Mouse (Mus musculus): ENCODE data around the gene D130043K22Rik. TPM values are rescaled to one million over a fixed set of nuclear protein-coding genes. Genes with fewer than 3 reads are reported as not detected.

D130043K22Rik gene
- polyA plus RNA-seq, 1 experiment from 2014 or later, result 0.28 TPM

DNA sequence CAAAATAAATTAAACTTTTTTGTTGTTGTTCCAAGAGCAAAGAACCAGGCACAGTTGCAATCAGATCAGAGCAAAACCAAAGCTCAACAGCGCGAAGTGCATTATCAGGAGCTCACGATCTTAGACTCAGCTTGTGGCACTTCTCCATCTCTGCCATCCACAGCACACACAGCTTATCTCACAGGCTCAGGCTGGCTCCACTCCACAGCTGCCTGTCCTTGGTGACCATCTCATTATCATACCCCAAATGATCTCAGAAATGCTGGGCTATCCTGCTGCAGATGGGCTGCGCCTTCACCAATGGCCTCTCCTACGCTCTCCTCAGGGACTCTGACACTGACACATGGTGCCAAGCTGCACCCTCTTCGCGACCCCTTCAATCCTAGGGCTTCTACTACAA is 88.3 kb downstream of the D130043K22Rik start:
- no peak overlapping the region for H3K27ac ChIP-seq (ENCODE audit: poor library complexity, severe bottlenecking)
- H3K9ac ChIP-seq, result no peak overlapping the region
- H3K27me3 ChIP-seq (replicated peaks), result no peaks in the 10 kb centered on the region
- no peak for ATAC-seq (ENCODE audit: insufficient number of reproducible peaks, low FRiP score)
- WGBS, result 67% methylated on average over 7 of the region's 7 CpGs
- peaks cover 8% of the 10 kb centered on the region; the same call in 1 of the 2 replicates for H3K4me1 ChIP-seq (replicated peaks)
- H3K4me3 ChIP-seq, result no peak overlapping the region
- H3K36me3 ChIP-seq, result no peaks in the 10 kb centered on the region
- no peak overlapping the region for H3K4me2 ChIP-seq
- H3K9me3 ChIP-seq (replicated peaks), result no peaks in the 10 kb centered on the region

GRCm38 (mm10) chr13:24936772-24937107 is 91.8 kb downstream of the D130043K22Rik start:
- 40% methylated on average over 5 of the region's 5 CpGs for WGBS
- Histone ChIP-seq H3K4me1 (replicated peaks) (peaks cover 12% of the 10 kb centered on the region; the same call in 1 of the 2 replicates), H3K9ac (peak overlapping the region; percentile 89), H3K4me3 (peak overlapping the region; percentile 83), H3K4me2 (peak overlapping the region; percentile 73), H3K27ac (ENCODE audit: poor library complexity, severe bottlenecking) (no peak overlapping the region), H3K9me3 (replicated peaks) (no peaks in the 10 kb centered on the region), H3K36me3 (no peaks in the 10 kb centered on the region), H3K27me3 (replicated peaks) (no peaks in the 10 kb centered on the region)
- ATAC-seq (ENCODE audit: insufficient number of reproducible peaks, low FRiP score), result no peak

DNA sequence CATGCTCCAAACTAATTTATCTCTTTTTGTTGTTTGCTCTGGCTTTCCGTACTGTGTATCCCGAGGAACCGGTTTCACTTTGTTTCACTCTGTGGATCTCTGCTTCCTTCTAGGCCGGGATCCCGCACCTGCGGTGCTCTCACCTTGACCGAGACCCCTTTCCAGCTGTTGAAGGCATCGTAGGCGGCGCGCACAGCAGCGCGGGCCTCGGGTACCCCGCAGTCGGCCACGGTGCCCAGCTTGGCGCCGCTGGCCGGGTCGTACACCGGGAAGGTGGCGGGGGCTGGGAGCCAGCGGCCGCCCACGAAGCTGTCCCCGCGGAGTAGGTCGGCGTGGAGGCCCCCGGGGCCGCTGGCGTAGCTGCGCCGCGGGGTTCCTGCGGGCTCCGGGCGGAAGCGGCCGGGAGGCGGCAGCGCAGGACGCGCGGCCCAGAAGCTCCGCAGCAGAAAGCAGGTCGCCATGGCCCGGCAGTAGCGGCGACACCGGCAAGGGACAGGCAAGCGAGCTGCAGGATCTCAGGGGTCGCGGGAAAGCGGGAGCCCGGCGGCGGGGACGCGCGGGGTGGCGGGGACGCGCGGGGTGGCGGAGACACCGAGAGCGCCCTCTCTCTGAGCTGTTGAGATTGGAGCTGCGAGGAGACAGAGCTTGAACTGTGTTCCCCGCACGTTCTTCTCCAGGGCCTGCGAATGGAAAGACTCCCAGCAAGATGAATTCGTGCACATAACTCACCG is 92.3 kb downstream of the D130043K22Rik start, which contains the start of gene Aldh5a1:
Aldh5a1 (minus strand) TSS at position 554 of the 731 bp plus-strand sequence.
- H3K9me3 ChIP-seq (replicated peaks), result no peaks in the 10 kb centered on the region
- 0 out of 2 replicates have a peak within 1 kb of the TSS, but pooled peaks have one; percentile 29 for H3K27ac ChIP-seq (ENCODE audit: poor library complexity, severe bottlenecking)
- H3K9ac ChIP-seq, result peak within 1 kb of the TSS; percentile 89
- peak within 1 kb of the TSS; percentile 73 for H3K4me2 ChIP-seq
- H3K36me3 ChIP-seq, result no peaks in the 10 kb centered on the region
- H3K27me3 ChIP-seq (replicated peaks), result no peaks in the 10 kb centered on the region
- WGBS, result under 1% methylated on average over 75 of the region's 75 CpGs
- H3K4me1 ChIP-seq (replicated peaks), result peaks cover 10% of the 10 kb centered on the region; the same call in 1 of the 2 replicates
- H3K4me3 ChIP-seq, result peak within 1 kb of the TSS; percentile 83
- peak; percentile 83 for ATAC-seq (ENCODE audit: insufficient number of reproducible peaks, low FRiP score)

GRCm38 (mm10) chr13:24937839-24938166 is 92.9 kb downstream of the D130043K22Rik start:
- no peaks in the 10 kb centered on the region for H3K9me3 ChIP-seq (replicated peaks)
- 19% methylated on average over 12 of the region's 12 CpGs for WGBS
- peaks cover 10% of the 10 kb centered on the region; the same call in 1 of the 2 replicates for H3K4me1 ChIP-seq (replicated peaks)

GRCm38 (mm10) chr13:24938683-24939082 is 93.7 kb downstream of the D130043K22Rik start:
- 20% methylated on average over 9 of the region's 9 CpGs for WGBS
- Histone ChIP-seq H3K9ac (no peak overlapping the region), H3K9me3 (replicated peaks) (no peaks in the 10 kb centered on the region), H3K4me1 (replicated peaks) (peaks cover 10% of the 10 kb centered on the region; the same call in 1 of the 2 replicates), H3K36me3 (no peaks in the 10 kb centered on the region), H3K27ac (ENCODE audit: poor library complexity, severe bottlenecking) (no peak overlapping the region), H3K4me2 (no peak overlapping the region; the same call in 1 of the 2 replicates), H3K27me3 (replicated peaks) (no peaks in the 10 kb centered on the region), H3K4me3 (no peak overlapping the region)
- ATAC-seq (ENCODE audit: insufficient number of reproducible peaks, low FRiP score), result no peak

More at GRCm38 (mm10) chr13:24937839-24938166, 92.9 kb downstream of the D130043K22Rik start:
- no peak overlapping the region for H3K27ac ChIP-seq (ENCODE audit: poor library complexity, severe bottlenecking)
- H3K4me2 ChIP-seq, result peak overlapping the region; percentile 73
- no peaks in the 10 kb centered on the region for H3K27me3 ChIP-seq (replicated peaks)
- peak overlapping the region; percentile 89 for H3K9ac ChIP-seq
- H3K4me3 ChIP-seq, result peak overlapping the region; percentile 83
- H3K36me3 ChIP-seq, result no peaks in the 10 kb centered on the region
- no peak for ATAC-seq (ENCODE audit: insufficient number of reproducible peaks, low FRiP score)

- no peak for ATAC-seq (ENCODE audit: insufficient number of reproducible peaks, low FRiP score)
- no peaks in the 10 kb centered on the region for H3K9me3 ChIP-seq (replicated peaks)
- H3K27me3 ChIP-seq (replicated peaks), result no peaks in the 10 kb centered on the region
- H3K27ac ChIP-seq (ENCODE audit: poor library complexity, severe bottlenecking), result no peak overlapping the region
- H3K4me3 ChIP-seq, result no peak overlapping the region
- no peak overlapping the region for H3K4me2 ChIP-seq
- peaks cover 10% of the 10 kb centered on the region; the same call in 1 of the 2 replicates for H3K4me1 ChIP-seq (replicated peaks)
- no peaks in the 10 kb centered on the region for H3K36me3 ChIP-seq
- whole genome bisulfite sequencing, result 77% methylated on average over 9 of the region's 9 CpGs
- no peak overlapping the region for H3K9ac ChIP-seq
These were observed 94.5 kb downstream of the D130043K22Rik start for GRCm38 (mm10) chr13:24939472-24939871.

- no peak within 1 kb of the TSS for H3K27ac ChIP-seq (ENCODE audit: poor library complexity, severe bottlenecking)
- H3K4me3 ChIP-seq, result no peak within 1 kb of the TSS
- 67% methylated on average over 17 of the region's 17 CpGs for WGBS
These were observed 97.8 kb downstream of the D130043K22Rik start, which contains the start of gene Gpld1 for GRCm38 (mm10) chr13:24942512-24943282. Gene Gpld1, plus strand, starts transcription at chr13:24943152.

DNA sequence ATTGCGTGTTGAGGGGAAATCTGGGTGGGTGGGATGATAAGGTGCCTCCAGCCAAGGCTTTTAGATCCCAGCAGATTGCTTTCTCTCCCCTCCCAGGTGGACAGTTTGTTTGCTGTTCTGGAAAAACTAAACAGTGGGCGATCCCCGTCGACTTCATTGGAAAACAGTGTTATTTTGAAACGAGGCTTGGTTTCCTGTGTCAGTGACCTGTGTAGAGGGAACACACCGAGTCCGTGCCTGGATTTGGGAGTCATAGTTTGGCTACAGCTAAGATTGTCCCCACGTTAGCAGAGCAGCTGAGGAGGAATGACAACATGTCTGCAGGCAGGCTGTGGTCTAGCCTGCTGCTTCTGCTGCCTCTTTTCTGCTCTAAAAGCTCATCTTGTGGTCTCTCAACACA is 98.4 kb downstream of the D130043K22Rik start:
- WGBS, result 64% methylated on average over 8 of the region's 8 CpGs
- no peak overlapping the region for H3K27ac ChIP-seq (ENCODE audit: poor library complexity, severe bottlenecking)

More at GRCm38 (mm10) chr13:24942512-24943282, 97.8 kb downstream of the D130043K22Rik start, which contains the start of gene Gpld1:
- no peak within 1 kb of the TSS for H3K4me2 ChIP-seq
- H3K27me3 ChIP-seq (replicated peaks), result no peaks in the 10 kb centered on the region
- no peaks in the 10 kb centered on the region for H3K9me3 ChIP-seq (replicated peaks)
- no peak within 1 kb of the TSS for H3K9ac ChIP-seq
- H3K4me1 ChIP-seq (replicated peaks), result peaks cover 10% of the 10 kb centered on the region; the same call in 1 of the 2 replicates
- no peak for ATAC-seq (ENCODE audit: insufficient number of reproducible peaks, low FRiP score)
- H3K36me3 ChIP-seq, result no peaks in the 10 kb centered on the region

GRCm38 (mm10) chr13:24945567-24945966 is 100.6 kb downstream of the D130043K22Rik start:
- no peak overlapping the region for H3K9ac ChIP-seq
- no peak for ATAC-seq (ENCODE audit: insufficient number of reproducible peaks, low FRiP score)
- H3K4me1 ChIP-seq (replicated peaks), result no peaks in the 10 kb centered on the region
- no peak overlapping the region for H3K4me3 ChIP-seq
- no peak overlapping the region for H3K4me2 ChIP-seq
- H3K9me3 ChIP-seq (replicated peaks), result no peaks in the 10 kb centered on the region
- H3K27ac ChIP-seq (ENCODE audit: poor library complexity, severe bottlenecking), result no peak overlapping the region
- H3K36me3 ChIP-seq, result no peaks in the 10 kb centered on the region
- H3K27me3 ChIP-seq (replicated peaks), result no peaks in the 10 kb centered on the region
- WGBS, result 34% methylated on average over 4 of the region's 4 CpGs

More for the DNA sequence above, 98.4 kb downstream of the D130043K22Rik start:
- no peak overlapping the region for H3K4me3 ChIP-seq
- H3K27me3 ChIP-seq (replicated peaks), result no peaks in the 10 kb centered on the region
- no peak overlapping the region for H3K4me2 ChIP-seq
- no peaks in the 10 kb centered on the region for H3K9me3 ChIP-seq (replicated peaks)
- H3K9ac ChIP-seq, result no peak overlapping the region
- H3K36me3 ChIP-seq, result no peaks in the 10 kb centered on the region
- ATAC-seq (ENCODE audit: insufficient number of reproducible peaks, low FRiP score), result no peak
- H3K4me1 ChIP-seq (replicated peaks), result peaks cover 4% of the 10 kb centered on the region; the same call in 1 of the 2 replicates

GRCm38 (mm10) chr13:24947158-24947557 is 102.2 kb downstream of the D130043K22Rik start:
- H3K36me3 ChIP-seq, result no peaks in the 10 kb centered on the region
- 75% methylated on average over 5 of the region's 5 CpGs for WGBS

GRCm38 (mm10) chr13:24948870-24949269 is 103.9 kb downstream of the D130043K22Rik start:
- no peak overlapping the region for H3K9ac ChIP-seq
- 89% methylated on average over 6 of the region's 6 CpGs for WGBS
- no peak for ATAC-seq (ENCODE audit: insufficient number of reproducible peaks, low FRiP score)
- peaks cover 6% of the 10 kb centered on the region; the same call in 1 of the 2 replicates for H3K4me1 ChIP-seq (replicated peaks)
- no peaks in the 10 kb centered on the region for H3K27me3 ChIP-seq (replicated peaks)
- H3K4me2 ChIP-seq, result no peak overlapping the region
- no peak overlapping the region for H3K4me3 ChIP-seq
- H3K9me3 ChIP-seq (replicated peaks), result no peaks in the 10 kb centered on the region
- no peak overlapping the region for H3K27ac ChIP-seq (ENCODE audit: poor library complexity, severe bottlenecking)
- H3K36me3 ChIP-seq, result no peaks in the 10 kb centered on the region

More at GRCm38 (mm10) chr13:24947158-24947557, 102.2 kb downstream of the D130043K22Rik start:
- Histone ChIP-seq H3K27me3 (replicated peaks) (no peaks in the 10 kb centered on the region), H3K27ac (ENCODE audit: poor library complexity, severe bottlenecking) (no peak overlapping the region), H3K4me3 (no peak overlapping the region), H3K9ac (no peak overlapping the region), H3K4me2 (no peak overlapping the region), H3K4me1 (replicated peaks) (peaks cover 6% of the 10 kb centered on the region; the same call in 1 of the 2 replicates), H3K9me3 (replicated peaks) (no peaks in the 10 kb centered on the region)
- no peak for ATAC-seq (ENCODE audit: insufficient number of reproducible peaks, low FRiP score)
